Mouse (Mus musculus) liver, embryonic 13.5 days (tissue): Measurements from ENCODE around the gene Nup133. TPM values are rescaled to one million over a fixed set of nuclear protein-coding genes. Genes with fewer than 3 reads are reported as not detected.

Source experiments
- ATAC-seq: fragments of 200-750 bp; cut with Nextera tagmentation; 2 replicates; pipeline ENCODE4 v1.8.0; 2017; ENCODE audit warnings: low read depth, mild to moderate bottlenecking, moderate number of reproducible peaks, moderate library complexity
- DNase-seq: peaks from one replicate; pipeline ENCODE4 v3.0.0; 2022
- H3K27ac ChIP-seq: fragments of 300-500 bp; sonication (generic); 2 replicates; pipeline ENCODE4 v1.5.1; 2015; ENCODE audit warnings: moderate library complexity, mild to moderate bottlenecking, inconsistent platforms
- H3K27me3 ChIP-seq: fragments of 300-500 bp; sonication (generic); 2 replicates; pipeline ENCODE4 v1.6.1; 2015; ENCODE audit warnings: mild to moderate bottlenecking, inconsistent platforms
- H3K36me3 ChIP-seq: fragments of 300-500 bp; sonication (generic); 2 replicates; pipeline ENCODE4 v1.6.1; 2015; ENCODE audit warnings: mild to moderate bottlenecking, inconsistent platforms
- H3K4me1 ChIP-seq: fragments of 300-500 bp; sonication (generic); replicated peaks from 2 replicates; pipeline ENCODE4 v1.6.1; 2015; ENCODE audit warnings: inconsistent platforms
- H3K4me2 ChIP-seq: fragments of 300-500 bp; sonication (generic); 2 replicates; pipeline ENCODE4 v1.6.1; 2015; ENCODE audit warnings: inconsistent platforms, mild to moderate bottlenecking, moderate library complexity
- H3K4me3 ChIP-seq: fragments of 300-500 bp; sonication (generic); replicated peaks from 2 replicates; pipeline ENCODE4 v1.5.1; 2015; ENCODE audit warnings: mild to moderate bottlenecking, inconsistent platforms
- H3K9ac ChIP-seq: fragments of 300-500 bp; sonication (generic); 2 replicates; pipeline ENCODE4 v1.6.1; 2015; ENCODE audit warnings: mild to moderate bottlenecking, inconsistent platforms
- H3K9me3 ChIP-seq: fragments of 300-500 bp; sonication (generic); replicated peaks from 2 replicates; pipeline ENCODE4 v1.6.1; 2016; ENCODE audit warnings: inconsistent platforms
- WGBS: fragments of 180-500 bp; shearing (Covaris S2); methylation state at CpG from one replicate; pipeline ENCODE4 v1.1.7; 2015; ENCODE audit not compliant: insufficient replicate concordance; 5-methylcytosine and 5-hydroxymethylcytosine counted together
- polyA plus RNA-seq: library from polyadenylated mRNA; unstranded; fragments of >200 nt; fragmentation: Nextera tagmentation; extraction: Ambion mirVana; gene quantifications from 2 replicates; pipeline ENCODE4 v1.2.1, GENCODE M21; 2015

Nup133 gene
- polyA plus RNA-seq, 1 experiment from 2014 or later: 23.4 TPM

- DNase-seq (no peak), ATAC-seq (no peak)
- Histone ChIP-seq H3K27ac (no peak overlapping the region), H3K9me3 (no peaks in the 10 kb centered on the region), H3K4me1 (peaks cover 5% of the 10 kb centered on the region), H3K9ac (no peak overlapping the region), H3K4me3 (no peak overlapping the region), H3K36me3 (peaks cover 36% of the 10 kb centered on the region), H3K27me3 (peaks cover 54% of the 10 kb centered on the region), H3K4me2 (no peak overlapping the region)
- WGBS: 52% methylated on average over 10 of the region's 10 CpGs
These were observed 52.3 kb downstream of the Nup133 start for GRCm38 (mm10) chr8:123896774-123897173.

DNA sequence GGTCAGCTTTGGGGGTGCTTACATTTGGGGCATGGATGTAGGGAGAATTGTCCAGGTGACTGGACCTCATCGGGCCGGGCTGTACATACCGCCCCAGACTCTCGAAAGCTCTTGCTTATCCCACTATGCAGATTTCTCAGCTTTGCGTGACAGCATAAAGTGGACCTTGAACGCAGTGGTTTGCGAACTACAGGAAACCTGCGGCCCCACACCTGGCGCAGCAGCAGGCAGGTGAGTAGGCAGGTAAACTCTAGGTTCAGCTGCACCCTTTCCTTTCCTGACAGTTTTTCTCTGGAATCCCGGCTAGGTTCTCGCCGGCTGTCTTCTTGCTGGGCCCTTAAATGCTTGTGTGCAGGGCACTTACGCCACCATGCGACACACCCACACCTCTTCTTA lies 52.7 kb downstream of the Nup133 start:
- peaks cover 7% of the 10 kb centered on the region for H3K4me1 ChIP-seq
- 64% methylated on average over 14 of the region's 14 CpGs for WGBS
- no peak overlapping the region for H3K27ac ChIP-seq
- peaks cover 32% of the 10 kb centered on the region for H3K36me3 ChIP-seq
- ATAC-seq (no peak), DNase-seq (no peak)
- no peak overlapping the region for H3K4me2 ChIP-seq
- H3K4me3 ChIP-seq: no peak overlapping the region
- peaks cover 58% of the 10 kb centered on the region for H3K27me3 ChIP-seq
- no peaks in the 10 kb centered on the region for H3K9me3 ChIP-seq
- no peak overlapping the region for H3K9ac ChIP-seq

DNA sequence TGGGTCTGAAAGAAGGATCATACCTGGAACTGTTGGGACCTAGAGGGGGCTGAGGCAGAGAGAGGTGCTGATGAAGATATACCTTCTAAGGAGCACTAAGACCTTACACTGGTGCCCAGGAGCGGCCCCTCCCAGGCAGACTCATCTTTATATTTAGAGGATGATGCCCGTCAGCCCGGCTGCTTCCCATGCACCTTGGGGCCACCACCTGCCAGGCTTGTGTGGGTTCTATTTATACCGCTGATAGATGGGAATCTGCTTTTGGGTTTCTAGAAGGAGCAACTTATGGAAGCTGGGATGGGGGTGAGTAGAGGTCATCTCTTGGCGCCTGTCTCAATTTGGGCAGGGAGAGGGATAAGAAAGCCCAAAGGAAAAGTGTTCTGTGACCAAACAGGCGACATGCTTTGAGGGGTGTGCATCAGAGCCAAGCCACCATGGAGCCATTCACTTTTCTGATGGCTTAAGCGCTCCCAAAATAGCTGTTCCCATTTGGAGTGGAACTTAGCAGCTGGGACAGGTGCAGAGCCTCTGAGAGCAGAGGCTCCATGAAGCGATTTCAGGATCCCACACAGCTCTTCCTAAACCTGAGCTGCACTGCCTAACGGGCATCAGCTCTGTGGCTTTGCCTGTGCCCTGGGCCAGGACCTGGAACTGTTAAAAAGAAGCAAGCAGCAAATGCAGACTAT lies 53.2 kb downstream of the Nup133 start:
- Histone ChIP-seq H3K36me3 (peaks cover 27% of the 10 kb centered on the region), H3K4me3 (no peak overlapping the region), H3K4me1 (peaks cover 7% of the 10 kb centered on the region), H3K27me3 (peaks cover 63% of the 10 kb centered on the region), H3K4me2 (no peak overlapping the region), H3K27ac (no peak overlapping the region), H3K9me3 (no peaks in the 10 kb centered on the region), H3K9ac (no peak overlapping the region)
- ATAC-seq (no peak), DNase-seq (no peak)
- whole genome bisulfite sequencing: 61% methylated on average over 9 of the region's 9 CpGs

DNA sequence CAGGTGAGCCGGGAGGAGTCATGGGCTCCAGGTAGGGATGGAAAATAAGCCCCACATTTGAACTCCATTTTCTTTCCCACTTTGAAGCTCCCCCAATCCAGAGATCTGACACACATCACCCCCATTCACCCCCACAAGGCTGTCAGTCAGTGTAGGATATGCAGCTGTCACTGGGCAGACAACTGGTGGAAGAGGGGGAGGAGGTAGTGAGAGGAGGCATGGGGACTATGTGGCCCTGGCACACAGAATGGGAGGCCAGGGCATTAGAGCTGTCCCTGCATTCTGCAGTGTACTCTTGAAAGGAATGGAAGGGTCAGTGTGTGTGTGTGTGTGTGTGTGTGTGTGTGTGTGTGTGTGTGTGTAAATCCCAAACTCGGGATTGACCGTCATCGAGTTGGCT lies 53.8 kb downstream of the Nup133 start:
- DNase-seq (no peak), ATAC-seq (no peak)
- Histone ChIP-seq H3K27me3 (peaks cover 69% of the 10 kb centered on the region), H3K4me3 (no peak overlapping the region), H3K4me1 (peaks cover 7% of the 10 kb centered on the region), H3K27ac (no peak overlapping the region), H3K4me2 (no peak overlapping the region), H3K36me3 (peaks cover 21% of the 10 kb centered on the region), H3K9me3 (no peaks in the 10 kb centered on the region), H3K9ac (no peak overlapping the region)
- 66% methylated on average over 4 of the region's 4 CpGs for WGBS

DNA sequence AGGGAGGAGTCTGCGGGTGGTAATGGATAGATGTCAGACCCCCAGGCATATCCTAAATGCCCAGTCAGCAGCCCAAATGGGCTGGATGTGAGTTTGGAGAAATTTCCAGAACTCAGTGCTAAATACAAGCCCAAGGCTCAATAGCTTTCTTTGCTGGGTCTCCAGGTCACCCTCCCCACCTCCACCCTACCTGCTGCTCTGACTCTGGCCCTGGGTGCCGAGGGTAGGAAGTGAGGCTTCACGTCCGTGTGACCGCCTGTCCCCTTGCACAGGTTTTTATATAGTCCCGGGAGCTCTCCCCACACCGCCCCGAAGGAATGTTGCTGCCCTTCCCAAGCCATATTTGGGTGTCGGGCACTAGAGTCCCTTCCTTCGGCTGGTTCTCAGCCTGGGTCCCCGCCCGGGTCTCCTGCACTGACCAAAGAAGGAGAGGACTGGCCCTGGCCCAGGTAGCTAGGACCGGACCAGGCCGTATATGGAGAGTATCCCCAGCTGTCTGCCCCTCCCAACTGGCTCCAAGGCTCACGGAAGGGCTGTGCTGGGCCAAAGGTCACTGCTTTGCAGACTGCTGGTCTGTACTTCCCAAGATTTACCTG lies 54.5 kb downstream of the Nup133 start, which contains the start of gene Acta1:
Acta1 (minus strand) TSS at position 250 of the 596 bp plus-strand sequence.
- WGBS: 21% methylated on average over 15 of the region's 15 CpGs
- H3K27ac ChIP-seq: no peak within 1 kb of the TSS
- H3K9me3 ChIP-seq: no peaks in the 10 kb centered on the region
- H3K36me3 ChIP-seq: peaks cover 16% of the 10 kb centered on the region
- H3K4me1 ChIP-seq: peaks cover 7% of the 10 kb centered on the region
- ATAC-seq (no peak), DNase-seq (no peak)
- no peak within 1 kb of the TSS for H3K9ac ChIP-seq
- no peak within 1 kb of the TSS for H3K4me2 ChIP-seq
- peaks cover 76% of the 10 kb centered on the region for H3K27me3 ChIP-seq
- no peak within 1 kb of the TSS for H3K4me3 ChIP-seq

- no peak for ATAC-seq
- H3K36me3 ChIP-seq: peaks cover 4% of the 10 kb centered on the region
These were observed 55.7 kb downstream of the Nup133 start for GRCm38 (mm10) chr8:123893413-123893812.

DNA sequence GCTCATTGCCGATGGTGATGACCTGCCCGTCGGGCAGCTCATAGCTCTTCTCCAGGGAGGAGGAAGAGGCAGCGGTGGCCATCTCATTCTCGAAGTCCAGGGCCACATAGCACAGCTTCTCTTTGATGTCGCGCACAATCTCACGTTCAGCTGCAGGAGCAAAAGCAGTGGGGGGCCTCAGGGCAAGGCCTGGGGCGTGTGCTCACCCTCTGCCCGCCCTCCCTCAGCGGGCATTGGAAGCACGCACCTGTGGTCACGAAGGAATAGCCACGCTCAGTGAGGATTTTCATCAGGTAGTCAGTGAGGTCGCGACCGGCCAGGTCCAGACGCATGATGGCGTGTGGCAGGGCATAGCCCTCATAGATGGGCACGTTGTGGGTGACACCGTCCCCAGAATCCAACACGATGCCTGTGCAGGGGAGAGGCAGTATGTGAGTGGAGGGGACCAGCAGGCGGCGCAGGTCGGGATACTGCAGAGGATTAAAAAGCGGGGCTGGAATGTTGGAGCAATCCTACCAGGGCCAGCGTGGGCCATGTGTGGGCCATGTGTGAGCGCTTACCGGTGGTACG lies 56.4 kb downstream of the Nup133 start:
- no peak for ATAC-seq
- Histone ChIP-seq H3K27ac (no peak overlapping the region), H3K4me2 (no peak overlapping the region), H3K36me3 (peaks cover 3% of the 10 kb centered on the region; the same call in 1 of the 2 replicates), H3K9ac (no peak overlapping the region), H3K27me3 (peaks cover 87% of the 10 kb centered on the region), H3K9me3 (no peaks in the 10 kb centered on the region), H3K4me1 (peaks cover 7% of the 10 kb centered on the region), H3K4me3 (no peak overlapping the region)
- WGBS: 15% methylated on average over 30 of the region's 30 CpGs
- DNase-seq: no peak

More at GRCm38 (mm10) chr8:123893413-123893812, 55.7 kb downstream of the Nup133 start:
- Histone ChIP-seq H3K27me3 (peaks cover 87% of the 10 kb centered on the region), H3K4me3 (no peak overlapping the region), H3K4me1 (peaks cover 7% of the 10 kb centered on the region), H3K27ac (no peak overlapping the region), H3K9ac (no peak overlapping the region), H3K9me3 (no peaks in the 10 kb centered on the region), H3K4me2 (no peak overlapping the region)
- WGBS: 71% methylated on average over 11 of the region's 11 CpGs
- DNase-seq: no peak

DNA sequence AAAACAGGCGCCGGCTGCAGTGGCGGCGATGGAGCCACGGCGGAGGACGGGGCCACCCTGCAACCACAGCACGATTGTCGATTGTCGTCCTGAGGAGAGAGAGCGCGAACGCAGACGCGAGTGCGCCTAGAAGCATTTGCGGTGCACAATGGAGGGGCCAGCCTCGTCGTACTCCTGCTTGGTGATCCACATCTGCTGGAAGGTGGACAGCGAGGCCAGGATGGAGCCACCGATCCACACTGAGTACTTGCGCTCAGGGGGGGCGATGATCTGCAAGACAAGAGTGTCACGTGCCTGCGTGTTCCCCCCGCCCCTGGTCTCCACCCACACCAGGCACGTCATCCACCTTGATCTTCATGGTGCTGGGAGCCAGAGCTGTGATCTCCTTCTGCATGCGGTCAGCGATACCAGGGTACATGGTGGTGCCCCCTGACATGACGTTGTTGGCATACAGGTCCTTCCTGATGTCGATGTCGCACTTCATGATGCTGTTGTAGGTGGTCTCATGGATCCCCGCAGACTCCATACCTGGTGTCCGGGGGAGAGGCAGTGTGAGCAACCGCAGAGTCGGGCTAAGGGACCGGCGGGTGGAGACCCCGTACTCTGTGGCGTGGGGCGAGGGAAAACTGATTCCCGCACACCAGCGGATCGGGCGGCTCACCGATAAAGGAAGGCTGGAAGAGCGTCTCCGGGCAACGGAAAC lies 57.0 kb downstream of the Nup133 start:
- Histone ChIP-seq H3K27me3 (peaks cover 91% of the 10 kb centered on the region), H3K4me1 (peaks cover 7% of the 10 kb centered on the region), H3K4me3 (no peak overlapping the region), H3K9ac (no peak overlapping the region), H3K36me3 (0 out of 2 replicates have a peak, but pooled peaks cover 2% of the 10 kb centered on the region), H3K4me2 (peak overlapping the region; percentile 21; the same call in 1 of the 2 replicates), H3K27ac (no peak overlapping the region), H3K9me3 (no peaks in the 10 kb centered on the region)
- ATAC-seq (no peak), DNase-seq (no peak)
- WGBS: 4% methylated on average over 49 of the region's 49 CpGs

GRCm38 (mm10) chr8:123891271-123891670 lies 57.8 kb downstream of the Nup133 start:
- DNase-seq (no peak), ATAC-seq (no peak)
- Histone ChIP-seq H3K36me3 (no peaks in the 10 kb centered on the region), H3K4me2 (0 out of 2 replicates have a peak overlapping the region, but pooled peaks have one; percentile 21), H3K27ac (no peak overlapping the region), H3K4me3 (no peak overlapping the region), H3K27me3 (peaks cover 91% of the 10 kb centered on the region), H3K9ac (no peak overlapping the region), H3K4me1 (peaks cover 7% of the 10 kb centered on the region), H3K9me3 (no peaks in the 10 kb centered on the region)
- WGBS: 1% methylated on average over 11 of the region's 11 CpGs

DNA sequence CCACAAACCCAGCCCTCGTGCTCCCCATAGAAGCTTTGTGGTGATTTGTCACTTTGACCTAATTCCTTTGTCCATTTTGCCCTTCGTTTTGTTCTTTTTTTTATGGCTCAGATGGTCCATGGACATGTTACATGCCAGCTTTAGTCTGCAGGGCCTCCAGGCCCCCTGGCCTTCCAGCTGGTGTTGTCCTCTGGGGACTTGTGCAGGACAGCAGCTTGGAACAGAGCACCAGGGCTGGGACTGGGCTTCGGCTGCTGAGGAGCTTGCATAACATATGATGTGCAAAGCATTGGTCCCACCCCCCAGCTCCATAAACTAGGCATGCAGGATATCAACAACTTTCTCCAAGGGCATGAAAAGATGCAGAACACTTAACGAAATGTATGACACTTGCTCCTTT lies 59.3 kb downstream of the Nup133 start:
- Histone ChIP-seq H3K27me3 (peaks cover 91% of the 10 kb centered on the region), H3K27ac (no peak overlapping the region), H3K9ac (no peak overlapping the region), H3K9me3 (no peaks in the 10 kb centered on the region), H3K4me2 (no peak overlapping the region), H3K4me1 (peaks cover 7% of the 10 kb centered on the region), H3K4me3 (no peak overlapping the region), H3K36me3 (no peaks in the 10 kb centered on the region)
- DNase-seq (no peak), ATAC-seq (no peak)
- WGBS: 46% methylated on average over 4 of the region's 4 CpGs

GRCm38 (mm10) chr8:123887956-123888355 lies 61.1 kb downstream of the Nup133 start:
- Histone ChIP-seq H3K27me3 (peaks cover 90% of the 10 kb centered on the region), H3K36me3 (no peaks in the 10 kb centered on the region), H3K27ac (no peak overlapping the region), H3K4me3 (no peak overlapping the region), H3K9me3 (no peaks in the 10 kb centered on the region), H3K9ac (no peak overlapping the region), H3K4me1 (peaks cover 7% of the 10 kb centered on the region), H3K4me2 (no peak overlapping the region)
- no peak for DNase-seq
- 70% methylated on average over 2 of the region's 2 CpGs for WGBS
- no peak for ATAC-seq
